Mouse (Mus musculus): Measurements from ENCODE around the gene Scgb2b11. TPM values are rescaled to one million over a fixed set of nuclear protein-coding genes. Genes with fewer than 3 reads are reported as not detected.

The Scgb2b11 gene
- not detected for polyA plus RNA-seq (2017; shearing (Covaris generic))

GRCm38 (mm10) chr7:32211045-32211444, at the start of gene Scgb2b11:
TSS of gene Scgb2b11 (minus strand) at chr7:32211145.

DNA sequence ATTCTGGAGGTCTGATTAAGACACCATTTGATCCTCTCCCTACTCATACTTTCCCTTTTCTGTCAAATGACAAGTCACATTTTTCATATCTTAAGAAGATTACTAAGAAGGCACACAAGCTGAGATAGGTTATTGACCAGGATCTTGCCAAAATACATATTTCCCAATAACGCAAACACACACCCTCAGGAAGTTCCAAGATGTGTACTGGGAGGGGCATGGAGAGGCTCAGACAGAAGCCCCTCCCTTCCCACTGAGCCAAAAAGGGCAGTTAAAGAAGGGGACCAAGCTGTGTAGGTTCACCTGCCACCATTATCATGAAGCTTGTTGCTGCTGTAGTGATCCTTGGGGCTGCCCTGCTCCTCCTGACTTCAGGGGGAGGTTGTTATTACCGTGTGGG, 11.6 kb upstream of the Scgb2b11 start, which contains the start of gene Scgb1b11:
Scgb1b11 (plus strand) TSS at position 301 of the 400 bp plus-strand sequence.

Other genes starting within 250 kb of the Scgb2b11 start
- not detected for gene Scgb1b10, start 110.3 kb downstream of the Scgb2b11 start, polyA plus RNA-seq (2017; shearing (Covaris generic))
- gene Scgb1b11, start 11.7 kb upstream of the Scgb2b11 start, polyA plus RNA-seq (2017; shearing (Covaris generic)) = not detected
- not detected for gene Scgb2b12, start 116.1 kb upstream of the Scgb2b11 start, polyA plus RNA-seq (2017; shearing (Covaris generic))
- not detected for gene Scgb1b12, start 123.0 kb upstream of the Scgb2b11 start, polyA plus RNA-seq (2017; shearing (Covaris generic))
- not detected for gene Scgb1b29, start 230.4 kb upstream of the Scgb2b11 start, polyA plus RNA-seq (2017; shearing (Covaris generic))